ENCODE assay signal across 12 mouse cellular contexts in the genomic region with DNA sequence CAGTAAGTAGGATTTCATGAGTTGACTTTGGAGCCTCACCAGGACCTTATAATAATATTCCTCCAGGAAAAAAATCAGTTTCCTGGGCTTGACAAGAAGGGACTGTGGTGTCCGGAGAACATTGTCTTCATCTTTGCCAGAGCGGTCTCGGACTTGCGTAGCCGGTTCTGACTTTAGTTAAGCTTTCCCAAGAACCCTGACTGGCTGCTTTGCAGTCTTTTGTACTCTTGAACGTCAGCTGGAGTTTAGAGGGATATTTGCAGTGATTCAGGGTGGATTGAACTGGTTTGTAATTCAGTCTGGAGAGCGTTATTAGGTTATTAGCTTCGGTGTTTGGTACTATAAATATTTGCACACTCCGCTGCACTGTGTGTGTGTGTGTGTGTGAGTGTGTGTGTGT. TPM values are rescaled to one million over a fixed set of nuclear protein-coding genes. Genes with fewer than 3 reads are reported as not detected.
"Had no signal": no experiment of that assay in that cellular context is flagged by ENCODE, and none has a peak within 500 bp of the region (broad histone marks: within the 10 kb centered on the region; RNA-seq: fewer than 3 reads in every experiment).

No protein-coding gene starts in this region.

- H3K27ac ChIP-seq: limb, embryonic 13.5 days; liver, embryonic 12.5 days; midbrain, embryonic 10.5 days; neural tube, embryonic 15.5 days had no signal

- H3K4me1 ChIP-seq: liver, embryonic 12.5 days; midbrain, embryonic 10.5 days; neural tube, embryonic 15.5 days had no signal

- H3K9ac ChIP-seq: limb, embryonic 13.5 days; liver, embryonic 12.5 days; neural tube, embryonic 15.5 days had no signal

- H3K27me3 ChIP-seq: limb, embryonic 13.5 days; liver, embryonic 12.5 days; neural tube, embryonic 15.5 days had no signal

- H3K4me3 ChIP-seq: limb, embryonic 13.5 days; liver, embryonic 12.5 days; midbrain, embryonic 10.5 days; myocyte; neural tube, embryonic 15.5 days had no signal

- DNase-seq: kidney, adult 9 months; left cerebral cortex, postnatal 4 days; lung, postnatal 36 days; midbrain, embryonic 14.5 days; thymus, adult 2 months; thymus, postnatal 36 days had no signal

- H3K36me3 ChIP-seq: limb, embryonic 13.5 days; liver, embryonic 12.5 days; midbrain, embryonic 10.5 days; neural tube, embryonic 15.5 days had no signal

- H3K4me2 ChIP-seq: limb, embryonic 13.5 days; liver, embryonic 12.5 days; neural tube, embryonic 15.5 days had no signal

- H3K9me3 ChIP-seq: limb, embryonic 13.5 days; liver, embryonic 12.5 days; midbrain, embryonic 10.5 days; neural tube, embryonic 15.5 days had no signal

- ATAC-seq: liver, embryonic 12.5 days had no signal

RNA-seq across cellular contexts. Expression of a gene that starts 31.9 kb away (rescaled TPM):
- total RNA-seq: megakaryocyte, adult 5-6 weeks had no signal
